Mouse (Mus musculus): Measurements from ENCODE around the gene Tmem88b. TPM values are rescaled to one million over a fixed set of nuclear protein-coding genes. Genes with fewer than 3 reads are reported as not detected.

The Tmem88b gene
- polyA plus RNA-seq, 1 experiment, result 0.55 TPM

GRCm38 (mm10) chr4:155734951-155735702 lies 50.5 kb downstream of the Tmem88b start:
- no peak for DNase-seq (ENCODE audit: low read depth, low spot score)
- 1% methylated on average over 78 of the region's 79 CpGs for WGBS

GRCm38 (mm10) chr4:155734350-155734941 lies 51.2 kb downstream of the Tmem88b start, which contains the start of gene Tmem240:
Tmem240 (plus strand) TSS chr4:155734800.
- 3% methylated on average over 29 of the region's 35 CpGs for WGBS
- peak; percentile 7 for DNase-seq (ENCODE audit: low read depth, low spot score)

GRCm38 (mm10) chr4:155733267-155733666 lies 52.4 kb downstream of the Tmem88b start:
- 83% methylated on average over 10 of the region's 10 CpGs for WGBS
- DNase-seq (ENCODE audit: low read depth, low spot score), result no peak

Other genes starting within 250 kb of the Tmem88b start
- 142 and 164 TPM in 2 replicates for gene Nadk, start 223.5 kb downstream of the Tmem88b start, polyA plus RNA-seq (2012; rRNA removed)
- 11.4 and 23.7 TPM in 2 replicates for gene Slc35e2, start 184.5 kb downstream of the Tmem88b start, polyA plus RNA-seq (2012; rRNA removed)
- 43.3 and 43.8 TPM in 2 replicates for gene Cdk11b, start 161.0 kb downstream of the Tmem88b start, polyA plus RNA-seq (2012; rRNA removed)
- gene Gm10563, start 140.5 kb downstream of the Tmem88b start, polyA plus RNA-seq (2012; rRNA removed), result not detected in 2 replicates
- gene Mmp23, start 132.5 kb downstream of the Tmem88b start, polyA plus RNA-seq (2012; rRNA removed), result 19.6 and 19.7 TPM in 2 replicates
- 36.6 and 47.6 TPM in 2 replicates for gene Mib2, start 116.7 kb downstream of the Tmem88b start, polyA plus RNA-seq (2012; rRNA removed)
- 10.1 and 12.2 TPM in 2 replicates for gene Fndc10, start 91.5 kb downstream of the Tmem88b start, polyA plus RNA-seq (2012; rRNA removed)
- gene Ssu72, start 81.1 kb downstream of the Tmem88b start, polyA plus RNA-seq (2012; rRNA removed), result 125 and 153 TPM in 2 replicates
- gene Tmem240, start 51.1 kb downstream of the Tmem88b start, polyA plus RNA-seq (2012; rRNA removed), result 0.40 and 0.51 TPM in 2 replicates
- 78.3 and 91.6 TPM in 2 replicates for gene Atad3a, start 24.8 kb downstream of the Tmem88b start, polyA plus RNA-seq (2012; rRNA removed)
- gene Vwa1, start 11.2 kb downstream of the Tmem88b start, polyA plus RNA-seq (2012; rRNA removed), result 10.6 and 36.8 TPM in 2 replicates
- gene Ankrd65, start 4.6 kb upstream of the Tmem88b start, polyA plus RNA-seq (2012; rRNA removed), result not detected in 2 replicates
- 73.4 and 84.4 TPM in 2 replicates for gene Mrpl20, start 17.0 kb upstream of the Tmem88b start, polyA plus RNA-seq (2012; rRNA removed)
- gene Ccnl2, start 26.6 kb upstream of the Tmem88b start, polyA plus RNA-seq (2012; rRNA removed), result 45.9 and 63.9 TPM in 2 replicates
- gene Aurkaip1, start 45.4 kb upstream of the Tmem88b start, polyA plus RNA-seq (2012; rRNA removed), result 123 and 143 TPM in 2 replicates
- 55.5 and 69.3 TPM in 2 replicates for gene Mxra8, start 53.8 kb upstream of the Tmem88b start, polyA plus RNA-seq (2012; rRNA removed)
- 73.8 and 106 TPM in 2 replicates for gene Dvl1, start 61.5 kb upstream of the Tmem88b start, polyA plus RNA-seq (2012; rRNA removed)
- gene Tas1r3, start 77.5 kb upstream of the Tmem88b start, polyA plus RNA-seq (2012; rRNA removed), result 1.3 and 1.9 TPM in 2 replicates
- 51.3 and 55.5 TPM in 2 replicates for gene Cptp, start 83.6 kb upstream of the Tmem88b start, polyA plus RNA-seq (2012; rRNA removed)
- 36.6 and 36.7 TPM in 2 replicates for gene Ints11, start 83.7 kb upstream of the Tmem88b start, polyA plus RNA-seq (2012; rRNA removed)
- 31.4 and 39.4 TPM in 2 replicates for gene Pusl1, start 105.9 kb upstream of the Tmem88b start, polyA plus RNA-seq (2012; rRNA removed)
- gene Acap3, start 105.9 kb upstream of the Tmem88b start, polyA plus RNA-seq (2012; rRNA removed), result 9.5 and 16.3 TPM in 2 replicates
- 77.4 and 92.8 TPM in 2 replicates for gene Ube2j2, start 158.0 kb upstream of the Tmem88b start, polyA plus RNA-seq (2012; rRNA removed)
- 77.0 and 151 TPM in 2 replicates for gene C1qtnf12, start 176.4 kb upstream of the Tmem88b start, polyA plus RNA-seq (2012; rRNA removed)
- 5.9 and 6.0 TPM in 2 replicates for gene B3galt6, start 206.8 kb upstream of the Tmem88b start, polyA plus RNA-seq (2012; rRNA removed)
- 77.4 and 77.7 TPM in 2 replicates for gene Sdf4, start 207.0 kb upstream of the Tmem88b start, polyA plus RNA-seq (2012; rRNA removed)
- 7.4 and 8.8 TPM in 2 replicates for gene Tnfrsf4, start 228.0 kb upstream of the Tmem88b start, polyA plus RNA-seq (2012; rRNA removed)
- 5.9 and 6.6 TPM in 2 replicates for gene Tnfrsf18, start 240.3 kb upstream of the Tmem88b start, polyA plus RNA-seq (2012; rRNA removed)